In genomic region chr4:151178970-151179378, GRCm38 (mm10) we compare ENCODE assay signal across 8 mouse cellular contexts.
DNase-seq lines count a peak whose midpoint lies in the region; ATAC-seq lines count a peak whose summit lies in the region.

No protein-coding gene starts in this region.

- H3K9me3 ChIP-seq in forebrain, embryonic 15.5 days = no peaks in the 10 kb centered on the region
- no peaks in the 10 kb centered on the region for H3K9me3 ChIP-seq in forebrain, embryonic 10.5 days
- no peaks in the 10 kb centered on the region for H3K9me3 ChIP-seq in midbrain, embryonic 16.5 days (replicated peaks; ENCODE audit: control insufficient read depth, low read length, poor library complexity, severe bottlenecking)

- peaks cover 30% of the 10 kb centered on the region; the same call in 1 of the 2 replicates for H3K27me3 ChIP-seq in forebrain, embryonic 15.5 days
- no peaks in the 10 kb centered on the region for H3K27me3 ChIP-seq in forebrain, embryonic 10.5 days (ENCODE audit: poor library complexity, severe bottlenecking)
- peaks cover 16% of the 10 kb centered on the region; the same call in 1 of the 2 replicates for H3K27me3 ChIP-seq in midbrain, embryonic 16.5 days (ENCODE audit: control insufficient read depth, insufficient read depth, low read depth, low read length)

- no peak overlapping the region for H3K9ac ChIP-seq in forebrain, embryonic 15.5 days (replicated peaks)
- H3K9ac ChIP-seq in midbrain, embryonic 16.5 days (ENCODE audit: low read depth, low read length) = no peak overlapping the region

- no peak overlapping the region; the same call in 1 of the 2 replicates for H3K27ac ChIP-seq in forebrain, embryonic 15.5 days (replicated peaks)
- no peak overlapping the region for H3K27ac ChIP-seq in forebrain, embryonic 10.5 days
- peak overlapping the region; percentile 68; the same call in 1 of the 2 replicates for H3K27ac ChIP-seq in midbrain, embryonic 16.5 days (ENCODE audit: low read length)

- no peak overlapping the region for H3K4me3 ChIP-seq in forebrain, embryonic 15.5 days
- no peak overlapping the region for H3K4me3 ChIP-seq in forebrain, embryonic 10.5 days
- no peak overlapping the region for H3K4me3 ChIP-seq in midbrain, embryonic 16.5 days (ENCODE audit: low read depth, low read length)

- no peak for DNase-seq in forebrain, embryonic 10.5 days (ENCODE audit: extremely low spot score, low spot score)
- peak; percentile 66 to 84 for DNase-seq in frontal cortex, adult 2 months (ENCODE audit: extremely low spot score in 1 of 2, low spot score in 1 of 2)
- peak; percentile 37 to 69 for DNase-seq in layer of hippocampus, postnatal 25 days (ENCODE audit: extremely low spot score in 1 of 2, low spot score in 1 of 2)
- DNase-seq in urinary bladder, postnatal 14 days (ENCODE audit: low spot score) = no peak
- DNase-seq in ovary, adult 18-20 months (ENCODE audit: low spot score) = no peak
- no peak for DNase-seq in embryo, embryonic 10.5 days (ENCODE audit: low spot score)

- H3K36me3 ChIP-seq in forebrain, embryonic 15.5 days = no peaks in the 10 kb centered on the region
- no peaks in the 10 kb centered on the region for H3K36me3 ChIP-seq in forebrain, embryonic 10.5 days (replicated peaks)
- no peaks in the 10 kb centered on the region for H3K36me3 ChIP-seq in midbrain, embryonic 16.5 days (ENCODE audit: control insufficient read depth, insufficient read depth, low read length)

- peaks cover 35% of the 10 kb centered on the region for H3K4me1 ChIP-seq in forebrain, embryonic 15.5 days
- H3K4me1 ChIP-seq in forebrain, embryonic 10.5 days = peaks cover 15% of the 10 kb centered on the region; the same call in 1 of the 2 replicates
- peaks cover 21% of the 10 kb centered on the region for H3K4me1 ChIP-seq in midbrain, embryonic 16.5 days (ENCODE audit: control insufficient read depth, insufficient read depth, low read length)

- no peak overlapping the region for H3K4me2 ChIP-seq in forebrain, embryonic 15.5 days (replicated peaks)
- H3K4me2 ChIP-seq in midbrain, embryonic 16.5 days (ENCODE audit: low read length) = no peak overlapping the region

- ATAC-seq in forebrain, embryonic 15.5 days (replicated peaks) = peak; percentile 77
- ATAC-seq in midbrain, embryonic 16.5 days = peak; percentile 71

- WGBS in forebrain, embryonic 15.5 days = 14% methylated on average over 8 of the region's 8 CpGs
- 74% methylated on average over 8 of the region's 8 CpGs for WGBS in forebrain, embryonic 10.5 days
- WGBS in midbrain, embryonic 16.5 days = 44% methylated on average over 8 of the region's 8 CpGs

Comparison
In these comparisons a context has a peak if more than half of its experiments do, and no peak if none do; other contexts are left out.
1. DNase-seq: peak in frontal cortex, adult 2 months (2 of 2) and layer of hippocampus, postnatal 25 days (2 of 2); none in forebrain, embryonic 10.5 days (single experiment), urinary bladder, postnatal 14 days (single experiment), ovary, adult 18-20 months (single experiment) and embryo, embryonic 10.5 days (single experiment).